Mouse (Mus musculus): ENCODE data around the gene Map7. TPM values are rescaled to one million over a fixed set of nuclear protein-coding genes. Genes with fewer than 3 reads are reported as not detected.

Map7 gene
- total RNA-seq, 1 experiment from 2014 or later: 23.4 TPM

GRCm38 (mm10) chr10:20185806-20186205, 37.5 kb downstream of the Map7 start:
- no peak for DNase-seq

GRCm38 (mm10) chr10:20186800-20187273, 38.6 kb downstream of the Map7 start:
- DNase-seq: no peak

DNA sequence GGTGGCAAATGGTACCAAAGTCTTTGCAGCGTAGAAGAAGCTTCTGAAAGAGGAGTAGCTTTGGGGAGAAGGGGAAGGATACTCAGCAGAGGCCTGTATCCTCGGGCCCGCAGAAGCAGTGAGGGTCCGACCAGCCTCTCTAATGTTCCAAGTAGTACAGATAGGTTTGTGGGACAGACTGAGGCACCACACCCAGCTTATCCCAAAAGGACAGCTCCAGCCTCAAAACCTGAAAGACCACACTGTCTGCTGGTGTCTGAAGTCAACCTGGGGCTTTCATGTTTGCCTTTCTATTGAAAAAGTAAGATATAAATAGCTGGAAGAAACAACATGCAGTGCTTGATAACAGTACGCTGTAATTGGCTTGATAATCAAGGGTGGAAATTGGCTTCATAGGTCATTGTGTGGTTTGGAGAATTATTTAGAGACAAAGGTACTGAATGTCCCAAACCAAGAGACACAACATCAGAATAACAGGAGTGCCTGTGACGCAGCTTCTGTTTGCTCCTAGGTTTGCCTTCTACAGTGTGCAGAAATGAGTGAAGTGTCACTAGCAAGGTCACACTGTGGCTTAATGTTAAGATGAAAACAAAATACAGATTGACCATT, 42.0 kb downstream of the Map7 start:
- DNase-seq: no peak

- no peak for DNase-seq
Observed at GRCm38 (mm10) chr10:20194847-20195540, 46.7 kb downstream of the Map7 start.

GRCm38 (mm10) chr10:20197039-20197438, 48.8 kb downstream of the Map7 start:
- no peak for DNase-seq

DNA sequence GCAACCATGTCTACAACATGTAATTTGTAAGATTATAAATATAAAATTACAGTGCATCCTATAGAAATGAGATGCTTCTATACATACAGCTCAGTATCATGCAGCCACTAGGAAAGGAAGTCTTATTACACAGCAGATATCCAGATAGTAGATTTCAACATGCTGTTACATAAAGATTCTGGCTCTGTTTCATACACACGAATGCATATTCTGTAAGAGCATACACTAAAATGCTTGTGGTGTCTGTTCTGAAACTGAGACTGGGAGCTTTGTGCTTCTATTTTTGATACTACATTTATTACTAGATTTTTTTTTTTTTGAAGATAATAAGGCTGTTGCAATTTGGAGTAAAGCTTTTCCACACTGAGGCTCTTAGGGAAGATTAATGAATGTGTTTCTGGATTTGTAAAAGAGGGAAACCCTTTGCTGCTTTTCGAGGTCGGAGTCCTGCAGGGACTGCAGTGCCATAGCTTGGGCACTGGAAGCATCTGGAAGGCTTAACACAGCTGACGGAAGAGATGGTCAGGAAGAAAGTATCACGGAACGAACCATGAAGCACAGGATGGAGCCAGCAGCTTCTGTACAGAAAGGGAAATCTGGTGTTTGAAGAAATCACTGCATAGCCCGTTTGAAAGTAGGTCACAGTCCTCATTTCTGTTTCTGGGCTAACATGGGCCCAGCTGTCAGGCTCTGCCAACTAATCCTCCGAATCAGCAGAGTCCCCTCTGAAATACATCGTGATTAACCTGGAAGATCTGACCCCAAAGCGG, 50.9 kb downstream of the Map7 start:
- DNase-seq: no peak

GRCm38 (mm10) chr10:20201236-20201635, 53.0 kb downstream of the Map7 start:
- no peak for DNase-seq

DNA sequence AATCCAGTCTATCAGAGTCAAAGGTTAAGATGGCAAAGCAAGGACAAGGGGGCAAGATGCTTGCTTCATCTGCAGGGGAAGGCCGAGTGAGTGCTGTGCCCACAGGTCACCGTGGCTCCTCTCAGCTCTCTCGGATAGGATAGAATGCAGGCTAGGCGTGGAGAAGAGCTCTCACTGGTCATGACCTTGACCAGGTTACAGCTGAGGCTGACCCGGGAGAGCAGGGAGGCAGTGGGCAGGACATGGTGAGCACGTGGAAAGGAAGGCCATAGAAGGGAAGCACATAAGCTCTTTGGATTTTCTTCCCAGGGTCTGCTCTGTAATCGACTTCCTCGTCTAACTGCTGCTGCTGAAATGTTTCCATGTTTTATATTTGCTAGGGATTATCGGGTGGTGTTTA, 53.9 kb downstream of the Map7 start:
- DNase-seq: no peak

DNA sequence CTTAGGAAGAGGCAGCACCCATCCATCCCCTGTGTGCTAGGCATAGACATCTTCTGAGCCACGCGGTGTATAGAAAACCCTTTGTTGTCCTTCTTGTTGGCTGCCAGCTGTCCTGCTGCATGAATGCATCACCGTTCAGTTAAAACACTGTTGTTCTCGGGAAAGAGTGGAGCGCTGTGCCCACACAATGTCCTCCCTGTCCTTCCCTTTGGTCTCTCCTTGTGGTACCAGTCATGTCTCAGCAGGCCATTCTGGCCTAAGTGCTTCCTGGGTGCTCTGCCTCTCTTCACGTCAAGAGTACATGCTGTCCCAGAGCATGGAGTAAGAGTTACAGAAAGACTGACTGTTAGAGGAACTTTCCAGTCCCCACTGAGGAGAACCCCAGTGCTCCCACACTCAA, 54.5 kb downstream of the Map7 start:
- DNase-seq: no peak

DNA sequence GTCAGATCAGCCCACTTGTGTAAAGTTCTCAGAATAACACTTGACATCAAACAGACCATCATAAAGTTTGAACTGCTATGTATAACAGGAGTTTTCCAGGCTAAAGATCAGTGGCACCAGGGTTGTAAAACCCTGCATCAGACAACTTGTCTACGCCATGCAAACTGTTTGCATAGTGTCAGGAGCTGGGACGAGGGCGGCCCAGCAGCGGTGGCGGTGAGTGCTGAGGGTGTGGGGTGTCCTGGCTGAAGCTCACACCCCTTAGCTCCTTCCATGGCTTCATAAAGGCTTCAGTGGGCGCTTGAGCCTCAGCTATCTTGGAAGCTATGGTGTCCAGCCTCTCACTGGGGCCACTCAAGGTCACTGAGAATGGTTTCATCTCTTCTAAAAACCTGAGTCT, 55.2 kb downstream of the Map7 start:
- DNase-seq: no peak

DNA sequence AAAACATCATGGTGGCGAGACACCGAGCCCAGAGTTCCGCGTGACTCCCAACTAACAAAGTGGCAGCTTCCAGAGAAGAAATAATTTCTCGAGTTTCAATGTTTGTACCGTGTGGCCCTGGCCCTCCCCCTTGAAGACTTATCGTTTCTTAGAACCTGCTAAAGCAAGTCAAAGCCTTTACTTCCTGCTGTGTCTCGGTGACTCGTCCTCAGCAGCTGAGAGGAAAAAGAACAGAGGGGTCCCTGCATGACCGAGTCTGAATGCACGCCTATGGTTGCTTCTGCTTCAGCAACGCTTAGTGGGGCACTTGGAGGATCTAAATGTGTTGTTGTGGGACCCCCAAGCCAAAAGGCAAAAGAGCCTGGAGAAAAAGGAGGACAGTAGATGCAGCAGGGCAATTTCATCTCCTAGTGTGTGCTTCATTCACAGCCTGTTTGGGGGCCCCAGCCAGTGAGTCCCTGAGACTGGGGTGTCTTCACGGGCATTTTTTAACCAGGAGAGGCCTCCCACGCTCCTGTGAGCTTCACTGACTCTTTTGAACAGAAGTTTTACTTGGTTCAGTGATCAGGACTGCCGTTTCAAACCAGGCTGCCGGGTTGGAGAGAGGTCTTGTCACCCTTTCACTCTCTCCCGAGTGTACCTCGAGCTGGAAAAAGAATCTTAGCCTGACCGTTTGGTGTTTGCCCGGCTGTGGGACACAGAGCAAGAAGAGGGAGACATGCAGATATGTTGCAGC, 56.6 kb downstream of the Map7 start:
- DNase-seq: no peak

- no peak for DNase-seq
Observed at GRCm38 (mm10) chr10:20206966-20207365, 58.7 kb downstream of the Map7 start.

GRCm38 (mm10) chr10:20209609-20210341, 61.5 kb downstream of the Map7 start:
- no peak for DNase-seq

- no peak for DNase-seq
Observed at GRCm38 (mm10) chr10:20214418-20214817, 66.1 kb downstream of the Map7 start.

GRCm38 (mm10) chr10:20216982-20217381, 68.7 kb downstream of the Map7 start:
- DNase-seq: no peak

- DNase-seq: no peak
Observed at GRCm38 (mm10) chr10:20218866-20219265, 70.6 kb downstream of the Map7 start.

DNA sequence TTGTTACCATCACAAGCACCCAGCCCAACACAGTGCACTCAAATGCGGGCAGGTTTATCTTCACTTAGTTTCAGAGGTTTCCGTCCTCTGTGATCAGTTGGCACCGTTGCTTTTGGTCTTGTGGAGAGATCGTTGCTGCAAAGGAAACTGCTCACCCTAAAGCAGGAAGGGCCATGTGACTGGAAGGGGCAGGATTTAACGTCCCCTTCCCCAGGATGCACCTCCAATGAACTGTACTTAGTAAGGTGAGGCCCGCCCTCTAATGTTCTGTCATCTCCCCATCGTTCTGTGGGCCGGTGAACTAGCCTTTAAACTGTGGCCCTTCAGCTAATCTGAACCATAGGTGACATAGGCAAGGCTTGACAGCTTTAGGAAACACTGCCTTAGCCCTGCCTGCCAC, 71.3 kb downstream of the Map7 start:
- no peak for DNase-seq

GRCm38 (mm10) chr10:20220443-20221071, 72.3 kb downstream of the Map7 start:
- DNase-seq: no peak

GRCm38 (mm10) chr10:20222011-20222410, 73.7 kb downstream of the Map7 start:
- no peak for DNase-seq

- peak; percentile 15 for DNase-seq
Observed at GRCm38 (mm10) chr10:20226728-20227127, 78.5 kb downstream of the Map7 start.

- DNase-seq: no peak
Observed at GRCm38 (mm10) chr10:20230026-20230425, 81.8 kb downstream of the Map7 start.
